Mouse (Mus musculus) adrenal gland, adult 2 months (tissue): Measurements from ENCODE around the gene Ncln. TPM values are rescaled to one million over a fixed set of nuclear protein-coding genes. Genes with fewer than 3 reads are reported as not detected.
A peak's percentile ranks its signal among the peaks of the same experiment; 100 is the strongest.

ENCODE experiments used
- DNase-seq: peaks from one replicate; pipeline ENCODE4 v3.0.0; 2021
- polyA plus RNA-seq: library from polyadenylated mRNA; depleted of rRNA; stranded (reverse); fragments of >200 nt; gene quantifications from 2 replicates; pipeline ENCODE4 v1.2.3, GENCODE M21; 2012
- total RNA-seq, 2 experiments: library from RNA; stranded (reverse); gene quantifications; 2 replicates each; pipeline ENCODE4 v1.2.3; 2021

Ncln gene
- total and polyA plus RNA-seq, 3 experiments: 111 to 856 (median 123) TPM

DNA sequence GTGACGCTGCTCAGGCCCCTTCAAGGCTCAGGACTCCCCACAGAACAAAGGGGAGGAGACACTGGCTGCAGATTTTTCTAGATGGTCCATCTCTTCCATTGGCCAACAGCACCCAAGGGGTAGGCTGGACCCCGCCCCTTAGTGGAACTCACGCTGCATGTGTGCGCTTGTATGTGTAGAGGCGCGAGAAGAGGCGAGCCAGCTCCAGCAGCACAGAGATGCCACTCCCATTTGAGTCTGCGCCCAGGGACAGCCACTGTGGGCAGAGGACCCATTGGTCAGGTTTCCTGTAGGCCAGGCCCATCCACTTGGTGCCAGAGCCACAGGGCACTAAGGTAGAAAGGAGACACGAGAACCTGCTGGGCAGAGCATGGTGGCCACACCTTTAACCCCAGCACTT, 5.2 kb downstream of the Ncln start:
- no peak for DNase-seq

DNA sequence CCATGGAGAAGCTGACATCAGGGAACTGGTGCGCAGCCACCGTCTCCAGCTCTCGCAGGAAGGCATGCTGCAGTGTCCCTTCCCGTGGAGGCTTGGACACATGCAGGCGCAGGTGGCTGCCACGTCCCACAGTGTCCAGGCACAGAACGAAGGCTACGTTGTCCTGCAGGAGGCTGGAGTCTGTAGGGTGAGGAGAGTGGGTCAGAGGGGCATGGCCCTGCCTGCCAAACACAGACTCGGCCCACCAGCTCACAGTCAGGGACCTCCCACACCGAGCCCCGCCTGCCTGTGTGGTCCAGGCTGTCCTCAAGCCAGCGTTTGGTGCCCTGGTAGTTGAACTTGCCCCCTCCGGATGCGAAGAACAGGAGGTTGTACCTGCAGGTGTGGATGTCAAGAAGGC, 6.3 kb downstream of the Ncln start:
- no peak for DNase-seq

DNA sequence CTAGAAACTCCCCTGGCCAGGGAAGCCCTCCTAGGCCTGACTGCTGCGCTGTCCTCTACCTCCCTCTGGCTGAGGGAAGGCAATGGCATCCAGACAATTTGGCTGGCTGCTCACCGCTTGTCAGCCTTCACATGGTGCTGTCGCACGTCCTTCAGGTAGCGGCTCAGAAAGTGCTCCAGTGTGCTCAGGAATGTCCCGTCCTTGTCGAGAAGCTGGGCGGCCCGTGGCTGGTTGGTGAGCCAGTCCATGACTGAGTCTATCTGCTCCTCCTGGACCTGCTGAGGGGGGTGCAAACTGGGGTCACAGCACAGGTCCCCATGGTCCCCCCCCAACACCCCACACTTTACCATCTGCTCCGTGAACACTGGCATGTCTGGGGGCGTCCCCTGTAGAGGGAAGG, 8.1 kb downstream of the Ncln start:
- DNase-seq: no peak

GRCm38 (mm10) chr10:81486496-81486895, 9.7 kb downstream of the Ncln start:
- DNase-seq: no peak

DNA sequence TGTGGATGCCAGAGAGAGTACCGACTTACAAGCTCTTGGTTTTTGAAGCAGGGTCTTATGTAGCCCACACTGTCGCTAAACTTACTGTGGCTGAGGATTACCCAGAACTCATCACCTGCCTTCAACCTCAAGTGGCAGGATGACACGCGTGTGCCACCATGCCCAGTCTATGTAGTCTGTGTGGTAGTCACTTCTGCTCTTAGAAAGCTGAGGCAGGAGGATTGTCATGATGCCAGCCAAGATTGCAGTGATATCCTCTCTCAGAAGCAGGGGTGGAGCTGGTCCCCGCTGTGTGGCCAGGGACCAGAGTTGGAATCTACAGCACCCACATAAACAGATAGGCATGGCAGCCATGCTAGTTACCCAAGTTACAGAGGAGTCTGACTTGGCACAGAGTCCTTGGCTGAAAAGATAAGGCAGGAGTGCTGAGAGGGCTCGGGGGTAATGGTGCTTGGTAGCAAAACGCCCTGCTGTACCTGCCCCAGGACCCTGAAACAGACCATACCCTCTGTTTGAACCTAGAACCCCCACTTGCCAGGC, 10.6 kb downstream of the Ncln start:
- no peak for DNase-seq

GRCm38 (mm10) chr10:81485060-81485449, 11.1 kb downstream of the Ncln start:
- no peak for DNase-seq

GRCm38 (mm10) chr10:81484441-81485059, 11.6 kb downstream of the Ncln start:
- DNase-seq: no peak

- DNase-seq: no peak
Observed at GRCm38 (mm10) chr10:81483983-81484382, 12.2 kb downstream of the Ncln start.

DNA sequence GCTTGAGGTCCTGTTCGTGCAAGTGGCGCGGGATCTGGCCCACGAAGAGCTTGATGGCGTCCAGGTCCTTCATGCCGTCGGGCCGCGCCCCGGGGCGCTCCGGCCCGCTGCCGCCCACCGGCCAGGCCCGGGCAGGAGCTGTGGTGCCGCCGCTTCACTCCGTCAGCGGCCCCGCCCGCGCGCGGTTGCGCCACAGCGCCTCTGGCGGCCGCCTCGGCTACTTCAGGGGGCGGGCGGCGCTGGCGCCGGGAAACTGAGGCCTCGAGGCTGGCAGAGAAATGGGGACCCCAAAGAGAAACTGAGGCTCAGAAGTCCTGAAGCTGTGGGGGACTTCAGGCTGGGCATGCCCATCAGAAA, 13.7 kb downstream of the Ncln start, which contains the start of gene Celf5:
Gene Celf5, minus strand, starts transcription at position 177 of the 357 bp plus-strand sequence.
- peak; percentile 65 for DNase-seq

GRCm38 (mm10) chr10:81481605-81482532, 14.3 kb downstream of the Ncln start:
- no peak for DNase-seq

GRCm38 (mm10) chr10:81474461-81474860, 21.7 kb downstream of the Ncln start:
- no peak for DNase-seq

DNA sequence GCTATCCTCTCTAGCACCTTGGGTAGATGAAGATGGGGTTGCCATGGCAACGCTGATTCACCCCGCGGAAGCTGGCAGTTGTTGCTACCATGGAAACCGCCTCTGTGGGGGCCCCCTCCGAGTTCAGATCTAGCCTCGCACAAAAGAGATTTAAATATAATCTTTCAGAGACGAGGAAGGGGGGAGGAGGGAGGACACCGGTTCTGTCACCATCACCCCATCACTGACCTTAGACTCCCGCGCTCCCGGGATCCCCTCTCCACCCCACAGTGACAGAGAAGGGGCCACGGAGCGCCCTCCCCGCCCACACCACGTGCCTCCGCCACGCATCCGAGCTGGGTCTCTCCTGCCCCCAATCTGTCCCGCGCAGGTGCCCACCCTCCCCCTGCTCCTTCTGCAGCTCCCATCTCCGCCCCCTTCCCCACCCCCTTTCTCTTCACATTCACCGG, 23.2 kb downstream of the Ncln start:
- no peak for DNase-seq

- DNase-seq: no peak
Observed at GRCm38 (mm10) chr10:81472403-81473002, 23.7 kb downstream of the Ncln start.

- no peak for DNase-seq
Observed at GRCm38 (mm10) chr10:81470454-81470853, 25.7 kb downstream of the Ncln start.

GRCm38 (mm10) chr10:81469253-81469652, 26.9 kb downstream of the Ncln start:
- no peak for DNase-seq

DNA sequence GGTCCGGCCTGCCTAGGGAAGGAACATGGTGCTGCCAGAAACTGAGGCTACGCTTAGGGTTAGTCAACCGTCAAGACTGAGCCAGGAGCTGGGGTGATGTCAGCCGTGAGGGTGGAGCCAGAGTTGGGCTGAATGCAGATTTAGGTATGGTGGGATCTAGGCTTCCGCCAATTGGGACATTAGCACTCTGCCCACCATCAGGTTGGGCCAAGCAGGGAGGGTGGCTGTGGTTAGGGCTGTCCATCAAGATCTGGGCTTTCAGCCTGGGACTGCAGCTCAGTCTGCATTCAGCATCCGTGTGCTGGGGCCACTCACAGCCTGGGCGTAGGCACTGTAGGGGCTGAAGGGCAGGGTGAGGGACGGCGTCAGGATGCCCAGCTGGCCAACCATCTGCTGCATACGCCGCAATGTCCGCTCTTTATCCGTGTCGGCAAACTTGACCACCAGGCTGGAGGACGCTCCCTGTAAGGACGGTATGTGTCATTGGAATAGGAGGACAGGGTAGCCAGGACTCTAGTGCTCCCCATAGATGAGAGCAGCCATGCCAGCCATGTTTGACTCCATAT, 28.4 kb downstream of the Ncln start:
- no peak for DNase-seq

DNA sequence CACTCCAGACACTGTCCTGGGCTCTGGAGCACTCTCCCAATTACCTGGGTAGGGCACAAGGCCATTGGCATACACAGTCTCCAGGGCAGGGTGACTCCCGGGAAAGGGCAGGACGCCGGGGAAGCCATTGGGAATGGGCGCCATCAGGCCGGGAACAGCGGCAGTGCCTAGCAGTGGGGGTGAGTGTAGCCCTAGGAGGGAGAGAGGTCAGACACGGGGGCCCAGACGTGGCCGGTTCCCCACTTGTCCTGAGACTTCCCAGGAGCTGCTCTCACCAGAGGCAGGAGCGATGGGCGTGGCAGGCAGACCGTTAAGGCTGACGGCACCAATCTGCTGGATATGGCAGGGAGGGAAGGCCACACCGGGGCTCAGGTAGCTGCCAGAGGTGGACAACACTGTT, 29.3 kb downstream of the Ncln start:
- no peak for DNase-seq

GRCm38 (mm10) chr10:81466066-81466465, 30.1 kb downstream of the Ncln start:
- no peak for DNase-seq

DNA sequence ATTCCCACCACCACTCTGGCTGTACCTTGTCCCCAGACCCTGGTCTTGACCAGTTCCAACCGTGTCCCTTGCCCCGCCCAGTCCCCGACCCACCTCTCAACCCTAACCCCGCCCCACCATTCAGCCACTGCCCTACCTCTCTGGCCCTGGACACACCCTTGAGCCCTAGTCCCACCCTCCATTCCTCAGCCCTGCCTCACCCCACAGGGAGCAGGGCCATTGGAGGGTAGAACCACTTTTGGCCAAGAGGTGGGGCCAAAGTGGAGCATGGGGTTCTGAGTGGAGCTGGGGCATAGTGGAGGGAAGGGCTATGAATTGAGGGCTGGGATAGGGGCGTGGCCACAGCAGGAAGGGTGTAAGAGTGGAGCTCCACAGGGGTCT, 30.9 kb downstream of the Ncln start:
- no peak for DNase-seq

DNA sequence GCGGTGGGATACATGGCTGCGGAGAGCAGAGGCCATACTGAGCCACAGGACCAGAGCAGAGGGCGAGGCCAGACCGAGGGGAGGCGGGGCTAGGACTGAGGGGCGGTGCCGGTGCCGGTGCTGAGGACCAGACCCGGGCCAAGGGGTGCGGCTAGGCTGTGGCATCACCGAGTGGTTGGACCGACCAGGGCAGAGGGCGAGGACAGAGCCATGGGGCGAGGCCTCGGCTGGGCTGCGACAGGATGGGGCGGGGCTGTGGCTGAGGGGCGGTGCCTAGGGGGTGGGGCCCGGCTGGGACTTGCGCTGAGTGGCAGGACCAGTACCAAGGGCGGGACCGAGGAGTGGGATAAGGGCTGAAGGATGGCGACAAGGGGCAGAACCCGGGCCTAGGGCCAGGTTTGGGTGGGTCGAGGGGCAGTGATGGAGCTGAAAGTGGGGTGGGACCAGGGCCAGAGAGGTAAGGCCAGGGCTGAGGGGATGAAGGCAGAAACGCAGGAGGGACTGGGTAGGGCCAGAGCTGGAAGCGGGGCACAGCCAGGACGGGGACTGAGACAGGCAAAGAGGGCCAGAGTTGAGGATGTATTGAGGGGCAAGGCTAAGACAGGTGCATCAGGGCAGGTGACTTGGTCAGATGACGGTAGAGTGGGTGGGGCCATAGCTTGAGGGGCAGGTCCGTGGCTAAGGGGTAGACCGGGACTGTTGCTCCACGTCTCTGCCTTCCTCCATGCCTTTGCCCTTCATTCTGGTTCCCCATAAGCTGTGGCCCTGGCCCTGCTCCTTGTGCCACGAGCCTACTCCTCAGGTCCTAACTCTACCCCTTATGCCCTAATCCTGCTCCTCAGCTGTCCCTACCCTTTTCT, 31.6 kb downstream of the Ncln start:
- peak; percentile 51 for DNase-seq

DNA sequence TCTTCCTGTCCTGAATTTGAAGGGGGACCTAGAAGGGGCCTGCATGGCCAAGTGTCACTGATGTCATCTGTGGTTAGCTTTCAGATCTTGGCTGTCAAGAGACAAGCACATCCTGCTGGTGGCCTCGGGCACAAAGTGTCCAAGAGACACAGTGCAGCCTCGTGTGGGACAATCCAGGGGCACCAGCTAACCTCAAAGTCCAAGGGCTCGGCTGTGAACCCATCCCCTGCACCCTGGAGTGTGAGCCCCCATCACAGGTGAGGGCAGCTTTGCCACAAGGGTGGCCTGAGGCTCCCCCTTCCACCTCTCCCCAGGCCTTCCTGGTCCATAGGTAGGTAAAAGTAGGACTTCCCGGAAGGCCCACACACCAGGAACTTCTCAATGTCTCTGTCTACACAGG, 32.7 kb downstream of the Ncln start:
- no peak for DNase-seq
